Mouse (Mus musculus) intestine, embryonic 15.5 days (tissue): ENCODE data around the gene Ddx19a. TPM values are rescaled to one million over a fixed set of nuclear protein-coding genes. Genes with fewer than 3 reads are reported as not detected.
A peak's percentile ranks its signal among the peaks of the same experiment; 100 is the strongest.
"Not testable (repeated sequence)": the region's sequence is repeated elsewhere in the genome, so short reads cannot be mapped to it uniquely, and the experiment has no call there.

Experiments used
- ATAC-seq: fragments of 200-750 bp; cut with Nextera tagmentation; 2 replicates; pipeline ENCODE4 v1.8.0; 2017; ENCODE audit warnings: moderate TSS enrichment, moderate library complexity
- H3K27ac ChIP-seq: fragments of 300-500 bp; sonication (generic); 2 replicates; pipeline ENCODE4 v1.5.1; 2015; ENCODE audit warnings: mild to moderate bottlenecking, inconsistent platforms
- H3K27me3 ChIP-seq: fragments of 300-500 bp; sonication (generic); replicated peaks from 2 replicates; pipeline ENCODE4 v1.6.1; 2015; ENCODE audit warnings: inconsistent platforms
- H3K36me3 ChIP-seq: fragments of 300-500 bp; sonication (generic); 2 replicates; pipeline ENCODE4 v1.6.1; 2015; ENCODE audit warnings: inconsistent platforms
- H3K4me1 ChIP-seq: fragments of 300-500 bp; sonication (generic); replicated peaks from 2 replicates; pipeline ENCODE4 v1.6.1; 2015; ENCODE audit warnings: inconsistent platforms
- H3K4me2 ChIP-seq: fragments of 300-500 bp; sonication (generic); replicated peaks from 2 replicates; pipeline ENCODE4 v1.6.1; 2015; ENCODE audit warnings: mild to moderate bottlenecking, inconsistent platforms
- H3K4me3 ChIP-seq: fragments of 300-500 bp; sonication (generic); replicated peaks from 2 replicates; pipeline ENCODE4 v1.5.1; 2015; ENCODE audit warnings: inconsistent platforms
- H3K9ac ChIP-seq: fragments of 300-500 bp; sonication (generic); 2 replicates; pipeline ENCODE4 v1.6.1; 2015; ENCODE audit warnings: inconsistent platforms
- H3K9me3 ChIP-seq: fragments of 300-500 bp; sonication (generic); 2 replicates; pipeline ENCODE4 v1.6.1; 2016; ENCODE audit warnings: inconsistent platforms
- WGBS: fragments of 180-500 bp; shearing (Covaris S2); methylation state at CpG from one replicate; pipeline ENCODE4 v1.1.7; 2015; 5-methylcytosine and 5-hydroxymethylcytosine counted together
- polyA plus RNA-seq: library from polyadenylated mRNA; unstranded; fragments of >200 nt; fragmentation: Nextera tagmentation; extraction: Ambion mirVana; gene quantifications from 2 replicates; pipeline ENCODE4 v1.2.1, GENCODE M21; 2015

Gene Ddx19a
- polyA plus RNA-seq, 1 experiment from 2014 or later: 15.4 TPM

DNA sequence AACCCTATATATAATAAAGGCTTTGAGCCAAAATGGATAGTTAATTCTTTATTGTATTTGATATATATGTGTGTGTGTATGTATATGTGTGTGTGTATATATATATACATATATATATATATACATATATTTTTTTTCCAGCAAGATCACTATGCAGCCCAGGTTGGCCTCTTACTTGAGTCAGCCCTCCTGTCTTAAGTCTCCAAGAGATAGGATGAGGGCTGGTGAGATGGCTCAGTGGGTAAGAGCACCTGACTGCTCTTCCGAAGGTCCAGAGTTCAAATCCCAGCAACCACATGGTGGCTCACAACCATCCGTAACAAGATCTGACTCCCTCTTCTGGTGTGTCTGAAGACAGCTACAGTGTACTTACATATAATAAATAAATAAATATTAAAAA is 29.0 kb upstream of the Ddx19a start:
- H3K27ac ChIP-seq, H3K4me3 ChIP-seq, H3K9me3 ChIP-seq, H3K4me2 ChIP-seq, H3K4me1 ChIP-seq, H3K36me3 ChIP-seq, H3K9ac ChIP-seq, H3K27me3 ChIP-seq, ATAC-seq: not testable (repeated sequence)
- 77% methylated on average over 2 of the region's 2 CpGs for WGBS

DNA sequence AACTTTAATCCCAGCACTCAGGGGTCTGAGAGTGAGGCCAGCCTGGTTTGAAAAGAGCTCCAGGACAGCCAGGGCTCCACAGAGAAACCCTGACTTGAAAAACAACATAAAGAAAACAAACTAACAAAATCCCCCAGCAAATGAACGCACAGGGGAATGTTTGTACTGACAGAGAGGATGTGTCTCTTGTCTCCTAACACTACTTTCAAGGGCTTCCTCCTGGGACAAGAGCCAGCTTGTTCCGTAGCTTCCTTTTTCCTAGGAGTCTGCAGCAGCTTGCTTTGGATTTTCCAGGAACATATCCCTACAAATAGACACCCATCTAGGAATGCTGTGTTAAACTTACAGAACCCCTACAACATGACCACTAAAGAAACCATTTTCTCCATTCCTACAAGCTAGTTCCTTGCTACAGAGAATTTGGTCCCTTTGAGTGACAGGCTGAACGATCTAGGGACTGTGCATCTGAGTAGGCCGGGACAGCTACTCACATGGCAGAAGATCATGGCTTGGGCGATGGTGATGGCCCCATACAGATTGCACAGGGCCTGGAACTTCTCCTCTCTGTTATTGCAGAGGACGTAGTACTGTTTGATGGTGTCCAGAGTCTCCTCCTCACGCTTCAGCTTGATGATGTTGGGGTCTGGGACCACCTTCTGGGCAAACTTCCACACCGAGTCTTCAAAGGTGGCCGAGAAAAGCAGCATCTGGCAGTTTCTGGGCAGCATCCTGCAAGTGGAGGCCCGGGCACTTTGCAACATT is 12.8 kb upstream of the Ddx19a start:
- not testable (repeated sequence) for H3K4me3 ChIP-seq, H3K27ac ChIP-seq, H3K27me3 ChIP-seq, H3K4me2 ChIP-seq, ATAC-seq, H3K9ac ChIP-seq, H3K4me1 ChIP-seq, H3K9me3 ChIP-seq
- WGBS: 89% methylated on average over 9 of the region's 10 CpGs
- peaks cover 10% of the 10 kb centered on the region for H3K36me3 ChIP-seq

DNA sequence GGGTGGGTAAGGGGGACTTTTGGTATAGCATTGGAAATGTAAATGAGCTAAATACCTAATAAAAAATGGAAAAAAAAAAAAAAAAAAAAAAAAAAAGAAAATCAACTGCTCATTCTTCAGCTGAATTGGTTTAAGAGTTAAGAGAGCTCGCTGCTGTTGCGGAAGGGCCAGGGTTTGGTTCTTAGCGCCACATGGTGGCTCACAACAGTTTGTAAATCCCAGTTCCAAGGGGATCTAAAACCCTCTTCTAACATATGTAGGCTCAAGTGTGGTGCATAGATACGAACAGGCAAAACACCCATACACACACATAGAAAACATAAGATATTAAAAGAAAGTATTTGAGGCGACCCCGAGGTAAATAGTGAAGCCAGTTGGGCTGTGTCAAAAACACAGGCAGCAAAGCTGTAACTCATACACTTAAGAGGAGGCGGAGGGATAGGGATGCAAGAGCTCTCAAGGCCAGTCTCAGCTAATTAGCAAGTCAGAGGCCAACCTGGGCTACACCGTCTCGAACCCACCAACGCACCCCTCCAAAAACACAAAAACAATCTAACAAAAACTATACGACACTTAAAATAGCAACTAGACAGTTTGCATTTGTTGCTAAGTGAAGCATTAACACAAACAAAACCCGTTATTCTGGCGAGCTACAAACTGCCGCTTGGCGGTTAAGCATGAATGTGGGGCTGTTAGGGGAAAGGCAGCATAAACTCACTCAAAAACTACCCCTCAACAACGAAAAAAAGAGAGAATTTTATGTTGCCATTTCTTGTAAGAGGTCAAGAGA is 764 bp downstream of the Ddx19a start:
- no peak for ATAC-seq
- Histone ChIP-seq H3K4me2 (peak overlapping the region; percentile 71), H3K4me3 (peak overlapping the region; percentile 70), H3K4me1 (no peaks in the 10 kb centered on the region), H3K9ac (peak overlapping the region; percentile 69), H3K36me3 (no peaks in the 10 kb centered on the region), H3K9me3 (no peaks in the 10 kb centered on the region), H3K27me3 (no peaks in the 10 kb centered on the region), H3K27ac (peak overlapping the region; percentile 79; the same call in 1 of the 2 replicates)
- 35% methylated on average over 16 of the region's 16 CpGs for WGBS

DNA sequence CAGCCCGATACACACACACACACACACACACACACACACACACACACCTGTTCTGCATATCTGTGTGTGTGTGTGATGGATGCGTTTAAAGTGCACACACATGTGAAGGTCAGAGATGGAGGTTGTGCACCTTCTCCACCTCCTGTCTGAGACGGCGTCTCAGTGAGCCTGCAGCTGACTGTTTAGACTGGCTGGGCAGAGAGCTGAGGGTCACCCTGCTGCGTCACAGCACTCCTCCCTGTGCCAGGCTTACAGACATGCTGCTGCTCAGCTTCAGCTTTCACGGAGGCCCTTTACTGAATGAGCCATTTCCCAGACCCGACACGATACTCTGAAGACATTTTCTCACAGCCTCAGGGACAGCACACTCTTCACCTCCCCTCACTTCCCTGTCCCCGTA is 7.6 kb downstream of the Ddx19a start:
- H3K9me3 ChIP-seq: no peaks in the 10 kb centered on the region
- H3K4me3 ChIP-seq: no peak overlapping the region
- no peaks in the 10 kb centered on the region for H3K27me3 ChIP-seq
- H3K4me1 ChIP-seq: no peaks in the 10 kb centered on the region
- no peak overlapping the region for H3K4me2 ChIP-seq
- ATAC-seq: no peak
- H3K9ac ChIP-seq: no peak overlapping the region
- 89% methylated on average over 9 of the region's 9 CpGs for WGBS
- H3K27ac ChIP-seq: no peak overlapping the region
- peaks cover 27% of the 10 kb centered on the region for H3K36me3 ChIP-seq

GRCm38 (mm10) chr8:110987805-110988744 is 9.5 kb downstream of the Ddx19a start:
- peak; percentile 94 for ATAC-seq
- H3K9ac ChIP-seq: no peak overlapping the region
- 68% methylated on average over 8 of the region's 8 CpGs for WGBS
- H3K27ac ChIP-seq: peak overlapping the region; percentile 10; the same call in 1 of the 2 replicates
- no peaks in the 10 kb centered on the region for H3K27me3 ChIP-seq
- H3K4me2 ChIP-seq: 0 out of 2 replicates have a peak overlapping the region, but pooled peaks have one; percentile 14
- H3K9me3 ChIP-seq: no peaks in the 10 kb centered on the region
- H3K36me3 ChIP-seq: peaks cover 38% of the 10 kb centered on the region
- H3K4me1 ChIP-seq: no peaks in the 10 kb centered on the region
- no peak overlapping the region for H3K4me3 ChIP-seq

DNA sequence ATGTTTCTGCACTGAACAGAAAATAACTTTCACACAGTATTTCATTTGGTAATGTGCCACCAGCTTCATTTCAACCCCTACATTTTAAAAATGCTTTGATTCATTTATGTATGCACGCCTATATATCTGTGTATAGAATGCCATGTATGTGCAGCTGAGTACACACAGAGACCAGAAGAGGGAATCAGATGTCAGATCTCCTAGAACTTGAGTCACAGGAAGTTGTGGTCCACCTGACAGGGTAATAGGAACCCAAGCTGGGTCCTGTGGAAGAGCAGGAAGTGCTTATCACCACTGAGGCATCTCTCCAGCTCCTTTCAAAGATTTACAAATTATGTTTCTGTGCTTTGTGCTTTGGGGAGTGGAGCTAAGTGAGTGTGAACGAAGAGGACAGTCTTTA is 16.3 kb downstream of the Ddx19a start:
- Histone ChIP-seq H3K9me3 (no peaks in the 10 kb centered on the region), H3K4me3 (no peak overlapping the region), H3K27me3 (no peaks in the 10 kb centered on the region), H3K36me3 (peaks cover 36% of the 10 kb centered on the region), H3K4me1 (no peaks in the 10 kb centered on the region), H3K9ac (no peak overlapping the region), H3K27ac (no peak overlapping the region), H3K4me2 (no peak overlapping the region)
- ATAC-seq: no peak
- 89% methylated on average over 2 of the region's 2 CpGs for WGBS

DNA sequence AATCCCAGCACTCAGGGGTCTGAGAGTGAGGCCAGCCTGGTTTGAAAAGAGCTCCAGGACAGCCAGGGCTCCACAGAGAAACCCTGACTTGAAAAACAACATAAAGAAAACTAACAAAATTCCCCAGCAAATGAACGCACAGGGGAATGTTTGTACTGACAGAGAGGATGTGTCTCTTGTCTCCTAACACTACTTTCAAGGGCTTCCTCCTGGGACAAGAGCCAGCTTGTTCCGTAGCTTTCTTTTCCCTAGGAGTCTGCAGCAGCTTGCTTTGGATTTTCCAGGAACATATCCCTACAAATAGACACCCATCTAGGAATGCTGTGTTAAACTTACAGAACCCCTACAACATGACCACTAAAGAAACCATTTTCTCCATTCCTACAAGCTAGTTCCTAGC is 19.6 kb downstream of the Ddx19a start:
- H3K9ac ChIP-seq, H3K4me3 ChIP-seq, H3K9me3 ChIP-seq, H3K4me2 ChIP-seq, H3K4me1 ChIP-seq, H3K27me3 ChIP-seq, H3K27ac ChIP-seq, ATAC-seq: not testable (repeated sequence)
- 76% methylated on average over 2 of the region's 2 CpGs for WGBS
- H3K36me3 ChIP-seq: peaks cover 21% of the 10 kb centered on the region

DNA sequence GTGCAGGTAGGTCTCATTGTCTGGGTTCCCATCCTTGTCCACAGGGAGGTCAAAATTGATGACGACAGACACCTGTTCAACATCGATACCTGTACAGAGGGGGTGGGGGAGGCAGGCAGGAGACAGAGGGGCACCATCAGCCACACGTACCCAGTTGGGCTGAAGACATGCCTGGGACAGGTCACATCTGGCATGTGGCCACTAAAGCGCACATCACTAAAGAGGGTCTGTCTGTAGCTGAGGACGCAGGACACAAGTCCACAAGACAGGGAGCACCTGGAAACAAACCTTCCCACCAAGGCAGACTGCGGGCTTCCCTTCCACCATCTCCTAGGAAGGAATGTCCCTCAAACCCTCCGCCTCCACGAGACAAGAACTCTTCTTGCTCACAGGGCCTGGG is 21.1 kb downstream of the Ddx19a start:
- H3K9ac ChIP-seq, H3K9me3 ChIP-seq, H3K27ac ChIP-seq, H3K27me3 ChIP-seq, H3K4me3 ChIP-seq, ATAC-seq, H3K4me1 ChIP-seq, H3K4me2 ChIP-seq: not testable (repeated sequence)
- WGBS: 90% methylated on average over 8 of the region's 8 CpGs
- H3K36me3 ChIP-seq: peaks cover 14% of the 10 kb centered on the region

GRCm38 (mm10) chr8:110969910-110970770 is 27.5 kb downstream of the Ddx19a start:
- 10% methylated on average over 45 of the region's 45 CpGs for WGBS
- Histone ChIP-seq H3K36me3 (0 out of 2 replicates have a peak, but pooled peaks cover 3% of the 10 kb centered on the region), H3K4me2 (peak overlapping the region; percentile 77), H3K9ac (peak overlapping the region; percentile 55), H3K27ac (peak overlapping the region; percentile 37; the same call in 1 of the 2 replicates), H3K4me1 (peaks cover 15% of the 10 kb centered on the region), H3K9me3 (no peaks in the 10 kb centered on the region), H3K4me3 (peak overlapping the region; percentile 44), H3K27me3 (no peaks in the 10 kb centered on the region)
- ATAC-seq: peak; percentile 97

- no peak overlapping the region for H3K27ac ChIP-seq
- no peak overlapping the region for H3K9ac ChIP-seq
- no peak for ATAC-seq
- WGBS: 82% methylated on average over 9 of the region's 9 CpGs
- no peaks in the 10 kb centered on the region for H3K27me3 ChIP-seq
- peaks cover 19% of the 10 kb centered on the region for H3K4me1 ChIP-seq
- 0 out of 2 replicates have a peak, but pooled peaks cover 3% of the 10 kb centered on the region for H3K36me3 ChIP-seq
- H3K4me2 ChIP-seq: no peak overlapping the region
- no peak overlapping the region for H3K4me3 ChIP-seq
- H3K9me3 ChIP-seq: no peaks in the 10 kb centered on the region
Measured at GRCm38 (mm10) chr8:110967326-110967725, 30.3 kb downstream of the Ddx19a start.

- peaks cover 19% of the 10 kb centered on the region for H3K4me1 ChIP-seq
- WGBS: 77% methylated on average over 8 of the region's 8 CpGs
- no peaks in the 10 kb centered on the region for H3K9me3 ChIP-seq
- no peak overlapping the region for H3K9ac ChIP-seq
- 0 out of 2 replicates have a peak, but pooled peaks cover 3% of the 10 kb centered on the region for H3K36me3 ChIP-seq
- H3K27ac ChIP-seq: no peak overlapping the region
- ATAC-seq: no peak
- no peak overlapping the region for H3K4me3 ChIP-seq
- H3K4me2 ChIP-seq: no peak overlapping the region
- H3K27me3 ChIP-seq: no peaks in the 10 kb centered on the region
Measured at GRCm38 (mm10) chr8:110966586-110966985, 31.0 kb downstream of the Ddx19a start.
